Mouse (Mus musculus): Measurements from ENCODE around the gene Ptx4. TPM values are rescaled to one million over a fixed set of nuclear protein-coding genes. Genes with fewer than 3 reads are reported as not detected.

Ptx4 gene
- 0.08 and 0.23 TPM in 2 replicates for polyA plus RNA-seq (2012; rRNA removed)

DNA sequence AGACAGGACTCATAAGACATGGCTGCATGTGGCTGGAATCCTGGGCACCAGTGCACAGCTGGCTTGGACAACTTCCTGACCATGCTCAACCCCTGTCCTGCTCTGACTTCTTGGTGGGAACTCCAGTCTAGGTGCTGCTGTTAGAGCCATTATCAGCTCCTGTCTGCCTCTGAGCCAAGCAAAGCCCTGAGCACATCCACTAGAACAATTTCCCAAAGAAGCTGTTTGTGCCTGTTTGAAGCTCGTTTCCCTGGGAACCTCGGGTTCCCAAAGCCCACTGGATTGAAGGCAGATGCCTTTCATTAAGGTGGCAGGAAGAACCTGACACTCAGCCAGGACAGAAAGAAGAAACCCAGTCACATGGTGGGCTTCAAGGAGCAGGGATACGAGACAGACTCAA lies at the start of gene Ptx4:
TSS of gene Ptx4 (plus strand) at position 355 of the 400 bp plus-strand sequence.

DNA sequence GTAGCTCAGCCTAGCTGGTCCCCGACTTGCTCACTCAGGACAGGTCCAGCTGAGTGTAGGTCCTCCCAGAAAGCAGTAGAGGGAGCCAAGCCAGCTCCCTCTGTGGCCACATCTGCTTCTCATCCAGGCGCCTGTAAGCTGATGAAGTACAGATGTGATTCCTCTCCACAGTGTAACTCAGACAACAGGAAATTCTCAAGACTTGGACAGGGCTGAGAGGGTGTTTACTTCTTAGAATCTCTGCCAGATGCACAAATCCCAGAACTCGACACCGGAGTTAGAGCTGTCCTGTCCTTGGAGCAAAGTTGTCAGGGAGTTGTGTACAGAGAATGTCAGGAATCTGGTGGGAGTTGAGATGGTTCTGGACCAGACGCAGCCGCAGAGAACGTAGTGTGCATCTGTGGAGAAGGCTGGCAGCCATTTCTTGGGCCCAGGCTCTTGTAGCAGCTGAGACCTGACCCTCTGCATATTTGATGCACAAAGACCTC lies 37.1 kb upstream of the Ptx4 start, which contains the start of gene Tmem204:
TSS of gene Tmem204 (minus strand) at position 148 of the 488 bp plus-strand sequence.

GRCm38 (mm10) chr17:25115664-25116432 lies 4.7 kb upstream of the Ptx4 start, which contains the start of gene Telo2:
TSS of gene Telo2 (minus strand) at chr17:25115967.

DNA sequence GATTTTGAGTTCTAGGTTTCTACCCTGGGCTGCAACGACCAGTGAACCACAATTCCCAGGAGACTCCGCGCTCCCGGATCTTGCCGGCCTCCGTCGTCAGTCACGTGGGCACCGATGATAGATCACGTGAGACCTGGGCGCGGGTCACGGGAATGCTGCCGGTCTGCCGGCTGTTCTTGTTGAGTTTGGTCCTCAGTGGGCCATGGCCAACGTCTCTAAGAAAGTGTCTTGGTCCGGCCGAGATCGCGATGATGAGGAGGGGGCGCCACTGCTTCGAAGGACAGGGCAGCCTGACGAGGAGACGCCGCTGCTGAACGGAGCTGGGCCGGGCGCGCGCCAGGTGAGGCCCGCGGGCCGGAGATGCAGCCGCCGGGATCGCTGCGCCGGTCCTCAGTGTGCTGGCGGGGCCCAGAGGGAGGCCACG lies 12.7 kb downstream of the Ptx4 start, which contains the start of gene Clcn7:
TSS of gene Clcn7 (plus strand) at position 117 of the 424 bp plus-strand sequence.

DNA sequence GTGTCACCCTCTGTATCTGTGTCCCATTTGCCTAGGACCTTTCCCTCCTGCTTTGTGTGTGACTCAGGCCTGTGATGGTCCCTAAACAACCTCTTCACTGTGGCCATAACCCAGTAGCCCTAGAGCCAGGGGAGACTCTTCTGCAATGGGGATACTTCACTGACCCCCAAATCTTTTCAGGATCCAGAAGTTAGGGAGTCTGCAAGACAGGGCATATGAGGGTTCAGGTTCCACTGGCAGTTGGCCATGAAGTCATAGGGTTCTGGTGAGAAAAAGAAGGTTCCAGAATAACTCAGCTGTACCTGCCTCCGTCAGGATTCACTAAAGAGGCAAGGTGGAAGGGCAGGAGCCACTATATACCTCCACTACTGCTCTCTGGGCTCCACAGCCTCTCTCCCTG lies 41.6 kb downstream of the Ptx4 start, which contains the start of gene Ccdc154:
TSS of gene Ccdc154 (plus strand) at position 301 of the 400 bp plus-strand sequence.

Other genes with a start within 250 kb of the Ptx4 start
- gene Nubp2, start 234.4 kb upstream of the Ptx4 start, polyA plus RNA-seq (2012; rRNA removed), result 24.0 and 25.9 TPM in 2 replicates
- gene Spsb3, start 234.1 kb upstream of the Ptx4 start, polyA plus RNA-seq (2012; rRNA removed), result 86.4 and 94.7 TPM in 2 replicates
- 33.9 and 36.5 TPM in 2 replicates for gene Eme2, start 225.7 kb upstream of the Ptx4 start, polyA plus RNA-seq (2012; rRNA removed)
- gene Mrps34, start 225.6 kb upstream of the Ptx4 start, polyA plus RNA-seq (2012; rRNA removed), result 97.2 and 101 TPM in 2 replicates
- gene Nme3, start 224.3 kb upstream of the Ptx4 start, polyA plus RNA-seq (2012; rRNA removed), result 78.7 and 90.5 TPM in 2 replicates
- 223 and 233 TPM in 2 replicates for gene Mapk8ip3, start 183.8 kb upstream of the Ptx4 start, polyA plus RNA-seq (2012; rRNA removed)
- 43.2 and 49.2 TPM in 2 replicates for gene Jpt2, start 160.1 kb upstream of the Ptx4 start, polyA plus RNA-seq (2012; rRNA removed)
- gene Cramp1l, start 105.0 kb upstream of the Ptx4 start, polyA plus RNA-seq (2012; rRNA removed), result 21.1 and 22.2 TPM in 2 replicates
- gene Ift140, start 104.7 kb upstream of the Ptx4 start, polyA plus RNA-seq (2012; rRNA removed), result 23.7 and 25.6 TPM in 2 replicates
- gene Tmem204, start 37.2 kb upstream of the Ptx4 start, polyA plus RNA-seq (2012; rRNA removed), result 9.3 and 9.4 TPM in 2 replicates
- gene Telo2, start 4.8 kb upstream of the Ptx4 start, polyA plus RNA-seq (2012; rRNA removed), result 44.7 and 46.3 TPM in 2 replicates
- 41.6 and 42.0 TPM in 2 replicates for gene Clcn7, start 12.6 kb downstream of the Ptx4 start, polyA plus RNA-seq (2012; rRNA removed)
- 0.03 and 0.06 TPM in 2 replicates for gene Ccdc154, start 41.7 kb downstream of the Ptx4 start, polyA plus RNA-seq (2012; rRNA removed)
- gene Gm38655, start 54.7 kb downstream of the Ptx4 start, polyA plus RNA-seq (2012; rRNA removed), result not detected in 2 replicates
- gene BC003965, start 63.8 kb downstream of the Ptx4 start, polyA plus RNA-seq (2012; rRNA removed), result 24.3 and 25.5 TPM in 2 replicates
- 25.4 and 27.6 TPM in 2 replicates for gene Unkl, start 67.6 kb downstream of the Ptx4 start, polyA plus RNA-seq (2012; rRNA removed)
- gene Gnptg, start 119.4 kb downstream of the Ptx4 start, polyA plus RNA-seq (2012; rRNA removed), result 103 TPM in 2 replicates
- gene Tsr3, start 119.4 kb downstream of the Ptx4 start, polyA plus RNA-seq (2012; rRNA removed), result 43.7 and 45.7 TPM in 2 replicates
- gene Baiap3, start 135.6 kb downstream of the Ptx4 start, polyA plus RNA-seq (2012; rRNA removed), result 44.7 and 46.0 TPM in 2 replicates
- 481 TPM in 2 replicates for gene Ube2i, start 153.9 kb downstream of the Ptx4 start, polyA plus RNA-seq (2012; rRNA removed)
- gene Prss34, start 177.6 kb downstream of the Ptx4 start, polyA plus RNA-seq (2012; rRNA removed), result 0.04 TPM in 1 of 2 replicates, not detected in the other
- not detected in 2 replicates for gene Prss28, start 187.9 kb downstream of the Ptx4 start, polyA plus RNA-seq (2012; rRNA removed)
- gene Prss29, start 197.9 kb downstream of the Ptx4 start, polyA plus RNA-seq (2012; rRNA removed), result not detected in 2 replicates
- gene Tpsab1, start 224.8 kb downstream of the Ptx4 start, polyA plus RNA-seq (2012; rRNA removed), result 0.08 TPM in 1 of 2 replicates, not detected in the other
- 0.76 and 2.8 TPM in 2 replicates for gene Tpsb2, start 245.5 kb downstream of the Ptx4 start, polyA plus RNA-seq (2012; rRNA removed)
- gene Tpsg1, start 248.5 kb downstream of the Ptx4 start, polyA plus RNA-seq (2012; rRNA removed), result 0.10 and 0.11 TPM in 2 replicates